Mouse (Mus musculus): ENCODE results near the gene Pard6b.

DNA sequence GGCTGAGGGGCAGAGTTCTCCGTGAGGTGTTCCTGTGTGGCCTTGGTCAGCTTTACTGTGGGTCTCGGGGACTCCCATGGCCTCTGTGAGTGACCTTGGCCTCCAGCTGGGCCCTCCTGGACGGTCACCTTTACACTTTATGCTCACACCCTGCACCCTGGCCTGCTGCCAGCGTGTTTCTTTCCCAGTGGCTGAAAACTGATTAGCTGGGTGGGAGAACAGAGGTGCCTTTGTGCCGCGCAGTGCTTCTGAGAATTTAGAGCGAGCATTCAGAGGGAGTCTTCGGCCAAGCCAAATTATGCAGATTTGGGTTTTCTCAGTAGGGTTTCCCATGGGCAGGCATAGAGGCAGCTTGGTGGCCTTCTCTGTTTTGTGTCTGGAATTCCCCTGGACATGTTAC, 14.3 kb downstream of the Pard6b start:
- TF ChIP-seq POLR2A (IDR thresholded peaks at IDR 0.05; ENCODE audit: borderline replicate concordance, extremely low read depth, insufficient read depth, insufficient read length, poor library complexity, severe bottlenecking) (no peak), CTCF (IDR thresholded peaks at IDR 0.05; ENCODE audit: borderline replicate concordance, extremely low read depth, insufficient read depth, insufficient read length) (no peak)
